Mouse (Mus musculus): ENCODE data around the gene Cox5a. TPM values are rescaled to one million over a fixed set of nuclear protein-coding genes. Genes with fewer than 3 reads are reported as not detected.

The Cox5a gene
- total and polyA plus RNA-seq, 3 experiments, result 1,522 to 2,717 (median 2,350) TPM

GRCm38 (mm10) chr9:57560263-57560662, 39.2 kb downstream of the Cox5a start:
- intact Hi-C loops (cut with DNase I), result loop anchor here (2.0 to 5.0 kb wide), 2 partner anchors 21 to 118 kb away; partner anchors contain the start of gene Ppcdc
- no peak for DNase-seq
- no peaks in the 10 kb centered on the region for H3K79me2 ChIP-seq (replicated peaks; ENCODE audit: control insufficient read depth, insufficient read depth, low read length)
- H3K4me1 ChIP-seq (ENCODE audit: control insufficient read depth, insufficient read depth, low read length), result peaks cover 12% of the 10 kb centered on the region
- peak overlapping the region; percentile 94 for H3K27ac ChIP-seq
- peaks cover 2% of the 10 kb centered on the region for H3K36me3 ChIP-seq (ENCODE audit: control insufficient read depth, insufficient read depth, low read length)
- peak overlapping the region; percentile 94 for H3K4me3 ChIP-seq
- H3K27me3 ChIP-seq (ENCODE audit: control insufficient read depth, insufficient read depth, low read length), result no peaks in the 10 kb centered on the region
- no peak for TF ChIP-seq POLR2A (IDR thresholded peaks at IDR 0.05; ENCODE audit: insufficient read depth, low read depth, low read length)
- no peak for TF ChIP-seq CTCF (IDR thresholded peaks at IDR 0.05)
- TF ChIP-seq EP300 (IDR thresholded peaks at IDR 0.05; ENCODE audit: insufficient read depth, low read depth, low read length), result no peak
- H3K9ac ChIP-seq (ENCODE audit: low read depth, low read length), result no peak overlapping the region
- WGBS, result 27% methylated on average over 7 of the region's 7 CpGs

GRCm38 (mm10) chr9:57560861-57561710, 40.0 kb downstream of the Cox5a start, which contains the start of gene Scamp2:
Gene Scamp2 (plus strand): TSS chr9:57560943.
- Histone ChIP-seq H3K79me2 (replicated peaks; ENCODE audit: control insufficient read depth, insufficient read depth, low read length) (no peaks in the 10 kb centered on the region), H3K36me3 (ENCODE audit: control insufficient read depth, insufficient read depth, low read length) (peaks cover 2% of the 10 kb centered on the region), H3K4me1 (ENCODE audit: control insufficient read depth, insufficient read depth, low read length) (peaks cover 15% of the 10 kb centered on the region), H3K27me3 (ENCODE audit: control insufficient read depth, insufficient read depth, low read length) (no peaks in the 10 kb centered on the region), H3K4me3 (peak within 1 kb of the TSS; percentile 94), H3K27ac (peak within 1 kb of the TSS; percentile 94), H3K9ac (ENCODE audit: low read depth, low read length) (peak within 1 kb of the TSS; percentile 73)
- WGBS, result under 1% methylated on average over 37 of the region's 37 CpGs
- intact Hi-C loops (cut with DNase I), result loop anchor here (2.0 to 5.0 kb wide), 2 partner anchors 22 to 119 kb away; partner anchors contain the start of gene Ppcdc
- DNase-seq, result peak; percentile 96
- TF ChIP-seq EP300 (IDR thresholded peaks at IDR 0.05; ENCODE audit: insufficient read depth, low read depth, low read length) (peak; percentile 76), POLR2A (IDR thresholded peaks at IDR 0.05; ENCODE audit: insufficient read depth, low read depth, low read length) (peak; percentile 91), CTCF (IDR thresholded peaks at IDR 0.05) (peak; percentile 34)

GRCm38 (mm10) chr9:57561711-57562099, 40.6 kb downstream of the Cox5a start:
- intact Hi-C loops (cut with DNase I), result loop anchor here (2.0 to 5.0 kb wide), 2 partner anchors 23 to 119 kb away; partner anchors contain the start of gene Ppcdc
- TF ChIP-seq EP300 (IDR thresholded peaks at IDR 0.05; ENCODE audit: insufficient read depth, low read depth, low read length) (no peak), CTCF (IDR thresholded peaks at IDR 0.05) (no peak), POLR2A (IDR thresholded peaks at IDR 0.05; ENCODE audit: insufficient read depth, low read depth, low read length) (no peak)
- 63% methylated on average over 13 of the region's 13 CpGs for WGBS
- H3K27me3 ChIP-seq (ENCODE audit: control insufficient read depth, insufficient read depth, low read length), result no peaks in the 10 kb centered on the region
- peak in 1 of 2 experiments; percentile 43 for DNase-seq
- H3K4me1 ChIP-seq (ENCODE audit: control insufficient read depth, insufficient read depth, low read length), result peaks cover 19% of the 10 kb centered on the region
- peak overlapping the region; percentile 94; the same call in 1 of the 2 replicates for H3K27ac ChIP-seq
- H3K36me3 ChIP-seq (ENCODE audit: control insufficient read depth, insufficient read depth, low read length), result peaks cover 2% of the 10 kb centered on the region
- H3K9ac ChIP-seq (ENCODE audit: low read depth, low read length), result no peak overlapping the region
- H3K4me3 ChIP-seq, result peak overlapping the region; percentile 94
- H3K79me2 ChIP-seq (replicated peaks; ENCODE audit: control insufficient read depth, insufficient read depth, low read length), result no peaks in the 10 kb centered on the region

- peak overlapping the region; percentile 2 for H3K9ac ChIP-seq (ENCODE audit: low read depth, low read length)
- WGBS, result 21% methylated on average over 4 of the region's 4 CpGs
- intact Hi-C loops (cut with DNase I), result loop anchor here (5.0 kb wide), 1 partner anchor 121 kb away; the partner anchor contains the start of gene Ppcdc
- H3K36me3 ChIP-seq (ENCODE audit: control insufficient read depth, insufficient read depth, low read length), result peaks cover 2% of the 10 kb centered on the region
- peaks cover 19% of the 10 kb centered on the region for H3K4me1 ChIP-seq (ENCODE audit: control insufficient read depth, insufficient read depth, low read length)
- peak overlapping the region; percentile 59 for H3K27ac ChIP-seq
- no peaks in the 10 kb centered on the region for H3K27me3 ChIP-seq (ENCODE audit: control insufficient read depth, insufficient read depth, low read length)
- H3K4me3 ChIP-seq, result no peak overlapping the region
- peaks cover 2% of the 10 kb centered on the region; the same call in 1 of the 2 replicates for H3K79me2 ChIP-seq (replicated peaks; ENCODE audit: control insufficient read depth, insufficient read depth, low read length)
- DNase-seq, result peak; percentile 65 to 71
- TF ChIP-seq EP300 (IDR thresholded peaks at IDR 0.05; ENCODE audit: insufficient read depth, low read depth, low read length), result peak; percentile 85
- peak; percentile 34; the same call in 1 of the 2 replicates for TF ChIP-seq POLR2A (IDR thresholded peaks at IDR 0.05; ENCODE audit: insufficient read depth, low read depth, low read length)
- no peak for TF ChIP-seq CTCF (IDR thresholded peaks at IDR 0.05)
Measured at GRCm38 (mm10) chr9:57562896-57563372, 41.9 kb downstream of the Cox5a start.

DNA sequence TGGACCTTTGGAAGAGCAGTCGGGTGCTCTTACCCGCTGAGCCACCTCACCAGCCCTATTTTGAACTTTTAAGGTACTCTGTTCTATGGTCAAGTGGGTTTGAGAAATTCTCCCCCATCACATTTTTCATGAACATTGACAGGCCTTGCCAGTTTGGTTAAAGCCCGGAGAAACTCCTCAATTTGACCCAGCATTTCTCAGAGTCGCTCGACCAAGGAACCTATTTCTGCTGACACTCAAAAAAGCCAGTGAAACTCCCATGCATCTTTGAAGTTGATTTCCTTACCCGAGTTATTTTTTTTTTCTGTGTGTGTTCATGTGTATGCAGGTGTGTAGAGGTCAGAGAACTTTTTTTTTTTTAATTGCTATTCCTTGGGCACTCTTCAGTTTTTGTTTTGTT, 43.5 kb downstream of the Cox5a start:
- peaks cover 2% of the 10 kb centered on the region for H3K36me3 ChIP-seq (ENCODE audit: control insufficient read depth, insufficient read depth, low read length)
- peaks cover 19% of the 10 kb centered on the region for H3K4me1 ChIP-seq (ENCODE audit: control insufficient read depth, insufficient read depth, low read length)
- WGBS, result 91% methylated on average over 6 of the region's 6 CpGs
- H3K27me3 ChIP-seq (ENCODE audit: control insufficient read depth, insufficient read depth, low read length), result no peaks in the 10 kb centered on the region
- no peak for DNase-seq
- TF ChIP-seq CTCF (IDR thresholded peaks at IDR 0.05) (no peak), EP300 (IDR thresholded peaks at IDR 0.05; ENCODE audit: insufficient read depth, low read depth, low read length) (no peak), POLR2A (IDR thresholded peaks at IDR 0.05; ENCODE audit: insufficient read depth, low read depth, low read length) (no peak)
- peaks cover 2% of the 10 kb centered on the region; the same call in 1 of the 2 replicates for H3K79me2 ChIP-seq (replicated peaks; ENCODE audit: control insufficient read depth, insufficient read depth, low read length)
- no peak overlapping the region for H3K9ac ChIP-seq (ENCODE audit: low read depth, low read length)
- no peak overlapping the region for H3K4me3 ChIP-seq
- no peak overlapping the region for H3K27ac ChIP-seq
- intact Hi-C loops (cut with DNase I), result loop anchor here (5.0 kb wide), 1 partner anchor 122 kb away; the partner anchor contains the start of gene Ppcdc

Measured in heart, adult 2 months (tissue).